Mouse (Mus musculus): Measurements from ENCODE around the gene Rassf5. TPM values are rescaled to one million over a fixed set of nuclear protein-coding genes. Genes with fewer than 3 reads are reported as not detected.
A peak's percentile ranks its signal among the peaks of the same experiment; 100 is the strongest.

The Rassf5 gene
- polyA plus RNA-seq, 1 experiment from 2014 or later = 1.9 TPM

DNA sequence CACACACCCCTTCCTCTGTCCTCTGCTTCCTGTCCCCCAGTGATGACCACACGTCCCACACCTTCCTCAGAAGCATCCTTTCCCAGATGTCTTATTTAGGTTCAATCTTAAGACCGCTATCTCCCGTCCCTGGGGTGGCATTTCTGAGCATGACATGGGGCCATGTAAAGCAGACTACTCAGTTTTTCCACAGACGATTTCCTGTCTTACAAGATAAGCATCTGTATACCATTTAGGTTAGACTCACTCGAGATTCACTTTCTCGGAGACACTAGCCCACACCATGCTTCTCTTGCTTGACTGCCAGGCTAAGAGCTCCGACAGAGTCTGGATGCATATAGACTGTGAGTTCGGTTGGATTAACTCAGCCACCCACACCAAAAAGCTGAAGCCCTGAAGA, 40.6 kb downstream of the Rassf5 start:
- Histone ChIP-seq H3K9ac (no peak overlapping the region), H3K4me3 (no peak overlapping the region), H3K4me2 (replicated peaks) (no peak overlapping the region), H3K36me3 (no peaks in the 10 kb centered on the region), H3K9me3 (no peaks in the 10 kb centered on the region), H3K4me1 (peaks cover 22% of the 10 kb centered on the region), H3K27ac (no peak overlapping the region), H3K27me3 (0 out of 2 replicates have a peak, but pooled peaks cover 4% of the 10 kb centered on the region)
- WGBS = 77% methylated on average over 8 of the region's 8 CpGs
- ATAC-seq (ENCODE audit: low FRiP score, low read depth) = no peak

DNA sequence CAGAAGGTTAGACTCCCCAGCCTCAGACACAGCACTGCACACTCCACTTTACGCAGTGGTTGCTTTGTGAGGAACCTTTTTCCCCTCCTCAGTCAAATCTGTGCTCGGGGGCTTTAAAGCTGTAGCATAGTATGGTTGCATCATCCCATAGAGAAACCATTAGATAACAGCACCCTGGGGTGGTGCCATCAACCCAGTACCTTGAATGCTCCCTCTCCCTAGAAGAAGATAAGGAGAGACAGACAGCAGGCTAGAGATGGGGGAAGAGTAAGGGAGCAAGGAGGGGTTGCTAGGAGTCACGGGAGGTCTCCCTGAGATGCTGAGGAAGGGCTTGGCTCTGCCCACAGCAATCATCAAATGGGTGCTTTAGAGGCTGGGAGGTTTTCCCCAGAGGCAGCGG, 43.7 kb downstream of the Rassf5 start:
- 0 out of 2 replicates have a peak, but pooled peaks cover 4% of the 10 kb centered on the region for H3K27me3 ChIP-seq
- no peak overlapping the region for H3K9ac ChIP-seq
- H3K4me1 ChIP-seq = peaks cover 32% of the 10 kb centered on the region
- no peaks in the 10 kb centered on the region for H3K9me3 ChIP-seq
- no peak overlapping the region for H3K27ac ChIP-seq
- H3K36me3 ChIP-seq = no peaks in the 10 kb centered on the region
- H3K4me3 ChIP-seq = no peak overlapping the region
- no peak overlapping the region for H3K4me2 ChIP-seq (replicated peaks)
- ATAC-seq (ENCODE audit: low FRiP score, low read depth) = no peak
- WGBS = 85% methylated on average over 4 of the region's 4 CpGs

DNA sequence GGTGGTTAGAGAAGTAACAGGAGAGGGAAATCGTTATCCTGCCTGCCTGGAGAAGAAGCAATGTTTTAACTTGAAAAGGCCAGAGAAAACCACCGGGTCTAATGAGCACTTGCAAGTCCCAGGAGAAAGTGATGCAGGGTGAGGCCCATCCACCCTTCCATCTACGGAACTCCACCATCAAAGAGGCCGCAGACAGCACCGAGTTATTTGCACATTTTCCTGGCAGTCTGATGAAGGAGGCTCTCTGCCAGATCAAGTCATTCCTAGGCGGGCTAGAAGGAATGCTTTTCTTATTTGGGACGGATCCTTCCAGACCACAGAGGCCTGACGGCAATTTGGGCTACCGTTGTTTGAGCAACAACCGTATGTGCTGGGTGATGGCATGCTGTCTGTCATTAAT, 44.5 kb downstream of the Rassf5 start:
- Histone ChIP-seq H3K4me3 (no peak overlapping the region), H3K4me2 (replicated peaks) (no peak overlapping the region), H3K36me3 (no peaks in the 10 kb centered on the region), H3K9ac (no peak overlapping the region), H3K27ac (no peak overlapping the region), H3K27me3 (0 out of 2 replicates have a peak, but pooled peaks cover 4% of the 10 kb centered on the region), H3K9me3 (no peaks in the 10 kb centered on the region), H3K4me1 (peaks cover 32% of the 10 kb centered on the region)
- 50% methylated on average over 10 of the region's 10 CpGs for WGBS
- no peak for ATAC-seq (ENCODE audit: low FRiP score, low read depth)

DNA sequence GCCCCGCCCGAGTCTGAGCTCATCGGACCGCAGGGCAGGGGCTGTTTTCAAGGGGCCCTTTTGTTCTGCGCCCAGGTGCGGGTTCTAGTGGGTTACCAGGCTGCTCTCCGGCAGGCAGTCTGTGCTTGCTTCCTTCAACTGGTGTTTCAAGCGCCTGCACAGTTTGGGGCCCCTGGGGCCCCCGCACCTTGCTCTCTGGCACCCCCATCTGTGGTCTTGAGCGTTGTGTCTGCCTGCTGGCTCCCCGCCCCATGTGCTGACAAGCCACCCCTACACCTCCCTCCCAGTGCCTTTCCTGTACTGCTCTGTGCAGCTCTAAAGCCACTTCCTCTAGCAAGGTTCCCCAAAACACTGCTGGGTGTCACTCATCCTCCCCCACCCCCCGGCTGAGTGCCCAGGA, 45.1 kb downstream of the Rassf5 start:
- Histone ChIP-seq H3K27me3 (0 out of 2 replicates have a peak, but pooled peaks cover 4% of the 10 kb centered on the region), H3K4me1 (peaks cover 32% of the 10 kb centered on the region), H3K9me3 (no peaks in the 10 kb centered on the region), H3K36me3 (no peaks in the 10 kb centered on the region), H3K9ac (no peak overlapping the region), H3K4me2 (replicated peaks) (no peak overlapping the region), H3K4me3 (no peak overlapping the region), H3K27ac (no peak overlapping the region)
- ATAC-seq (ENCODE audit: low FRiP score, low read depth) = no peak
- 59% methylated on average over 12 of the region's 12 CpGs for WGBS

DNA sequence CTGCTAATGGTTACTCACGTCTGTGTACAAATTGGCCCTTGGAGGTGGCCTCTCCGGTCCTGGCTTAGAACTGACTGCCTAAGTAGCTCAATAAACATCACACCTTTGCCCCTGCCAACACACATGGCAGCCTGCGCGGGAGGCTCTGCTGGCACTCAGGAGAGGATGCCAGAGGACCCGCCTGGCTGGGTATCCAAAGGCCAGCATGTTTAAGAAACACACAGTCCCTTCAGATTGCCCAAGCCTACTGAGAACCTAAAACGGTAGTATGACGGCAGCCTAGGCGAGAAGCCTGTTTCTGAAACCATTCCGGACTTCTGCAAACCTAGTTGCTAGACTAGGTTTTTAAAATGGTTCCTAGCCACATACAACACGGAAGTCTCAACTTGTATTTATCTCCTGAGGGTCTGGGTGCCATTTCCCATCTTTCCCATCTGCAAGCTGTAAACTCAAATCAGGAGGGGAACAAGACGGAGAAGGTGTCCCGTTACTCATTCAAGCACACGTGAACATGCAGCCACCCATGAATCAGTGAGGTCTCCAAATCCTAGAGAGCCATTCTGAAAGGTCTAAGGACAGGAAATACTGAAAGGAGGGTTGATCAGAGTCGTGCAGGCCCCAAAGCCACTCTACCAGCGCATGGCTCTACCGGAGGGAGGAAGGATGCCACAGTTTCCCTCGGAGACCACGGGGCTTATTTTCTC, 45.8 kb downstream of the Rassf5 start:
- no peak overlapping the region for H3K9ac ChIP-seq
- ATAC-seq (ENCODE audit: low FRiP score, low read depth) = no peak
- WGBS = 53% methylated on average over 18 of the region's 18 CpGs

DNA sequence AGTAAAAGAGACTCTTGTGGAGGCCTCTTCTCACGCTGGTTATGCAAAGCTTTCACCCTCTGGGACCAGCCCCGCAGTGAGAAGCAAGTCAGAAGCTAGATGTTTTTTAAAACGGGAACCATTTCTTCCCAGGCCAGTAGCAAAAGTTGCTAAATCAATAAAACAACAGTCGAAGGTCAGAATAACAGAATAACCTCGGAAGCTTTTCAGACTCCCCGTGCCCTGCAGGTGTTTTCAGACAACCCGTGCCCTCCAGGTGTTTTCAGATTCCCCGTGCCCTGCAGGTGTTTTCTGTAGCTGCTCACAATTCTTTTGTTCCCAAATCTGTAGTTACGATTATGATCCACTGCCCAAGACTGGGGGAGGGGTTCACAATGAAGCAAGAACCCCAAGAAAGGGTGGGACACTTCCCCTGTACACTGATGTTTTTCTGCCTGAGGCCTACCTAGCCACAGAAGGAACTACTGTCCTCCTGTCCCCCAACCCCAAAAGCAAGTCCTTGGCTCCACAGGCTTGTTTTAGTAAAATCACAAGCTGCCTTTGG, 46.6 kb downstream of the Rassf5 start:
- no peaks in the 10 kb centered on the region for H3K9me3 ChIP-seq
- H3K4me2 ChIP-seq (replicated peaks) = peak overlapping the region; percentile 5; the same call in 1 of the 2 replicates
- ATAC-seq (ENCODE audit: low FRiP score, low read depth) = no peak
- H3K36me3 ChIP-seq = no peaks in the 10 kb centered on the region
- no peak overlapping the region for H3K4me3 ChIP-seq
- 51% methylated on average over 9 of the region's 9 CpGs for WGBS
- H3K9ac ChIP-seq = no peak overlapping the region
- no peak overlapping the region for H3K27ac ChIP-seq
- H3K27me3 ChIP-seq = 0 out of 2 replicates have a peak, but pooled peaks cover 4% of the 10 kb centered on the region
- H3K4me1 ChIP-seq = peaks cover 32% of the 10 kb centered on the region

More for the DNA sequence above, 45.8 kb downstream of the Rassf5 start:
- Histone ChIP-seq H3K36me3 (no peaks in the 10 kb centered on the region), H3K4me2 (replicated peaks) (peak overlapping the region; percentile 5; the same call in 1 of the 2 replicates), H3K27me3 (0 out of 2 replicates have a peak, but pooled peaks cover 4% of the 10 kb centered on the region), H3K4me1 (peaks cover 32% of the 10 kb centered on the region), H3K4me3 (no peak overlapping the region), H3K27ac (no peak overlapping the region), H3K9me3 (no peaks in the 10 kb centered on the region)

DNA sequence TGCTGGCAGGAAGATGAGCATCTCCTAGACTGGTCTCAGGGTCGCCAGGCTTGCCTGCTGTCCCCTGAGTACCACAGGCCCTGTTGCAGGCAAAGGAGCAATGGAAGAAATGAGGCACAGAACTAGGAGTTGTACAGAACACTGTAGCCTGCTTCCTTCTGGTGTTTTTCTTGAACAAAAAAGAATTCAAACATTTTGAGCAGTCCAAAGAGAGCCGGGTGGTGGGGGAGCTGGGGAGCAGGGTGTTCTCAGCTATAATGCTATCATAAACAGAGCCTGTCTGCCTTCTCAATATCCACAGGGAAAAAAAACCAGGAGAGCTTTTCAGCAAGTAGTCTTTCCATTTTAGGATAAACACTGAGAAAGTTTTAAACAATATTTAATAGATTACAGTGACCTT, 49.0 kb downstream of the Rassf5 start:
- H3K27ac ChIP-seq = no peak overlapping the region
- no peaks in the 10 kb centered on the region for H3K36me3 ChIP-seq
- no peaks in the 10 kb centered on the region for H3K9me3 ChIP-seq
- H3K27me3 ChIP-seq = 0 out of 2 replicates have a peak, but pooled peaks cover 3% of the 10 kb centered on the region
- 59% methylated on average over 2 of the region's 2 CpGs for WGBS
- no peak overlapping the region for H3K4me2 ChIP-seq (replicated peaks)
- peaks cover 31% of the 10 kb centered on the region for H3K4me1 ChIP-seq
- no peak for ATAC-seq (ENCODE audit: low FRiP score, low read depth)
- no peak overlapping the region for H3K9ac ChIP-seq
- no peak overlapping the region for H3K4me3 ChIP-seq

DNA sequence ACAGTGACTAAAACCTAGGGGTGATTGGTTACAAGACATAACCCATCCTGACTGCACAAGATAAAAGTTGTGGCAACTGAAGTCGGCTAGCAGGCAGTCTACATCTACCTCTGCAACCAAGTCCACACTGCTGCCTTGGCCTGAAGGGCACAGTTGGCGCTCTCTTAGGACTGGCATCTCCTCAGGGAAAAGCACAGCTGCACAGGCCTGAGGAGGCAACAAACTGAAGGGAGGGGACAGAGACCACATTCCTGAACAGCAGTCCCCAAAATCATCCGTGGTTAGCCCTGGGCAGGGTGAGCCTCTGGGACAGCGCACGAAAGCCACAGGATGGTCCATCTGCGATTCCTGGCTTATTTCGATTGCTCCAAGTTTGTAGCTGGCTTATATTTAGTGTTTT, 49.4 kb downstream of the Rassf5 start:
- no peaks in the 10 kb centered on the region for H3K27me3 ChIP-seq
- 82% methylated on average over 7 of the region's 7 CpGs for WGBS
- no peaks in the 10 kb centered on the region for H3K36me3 ChIP-seq

DNA sequence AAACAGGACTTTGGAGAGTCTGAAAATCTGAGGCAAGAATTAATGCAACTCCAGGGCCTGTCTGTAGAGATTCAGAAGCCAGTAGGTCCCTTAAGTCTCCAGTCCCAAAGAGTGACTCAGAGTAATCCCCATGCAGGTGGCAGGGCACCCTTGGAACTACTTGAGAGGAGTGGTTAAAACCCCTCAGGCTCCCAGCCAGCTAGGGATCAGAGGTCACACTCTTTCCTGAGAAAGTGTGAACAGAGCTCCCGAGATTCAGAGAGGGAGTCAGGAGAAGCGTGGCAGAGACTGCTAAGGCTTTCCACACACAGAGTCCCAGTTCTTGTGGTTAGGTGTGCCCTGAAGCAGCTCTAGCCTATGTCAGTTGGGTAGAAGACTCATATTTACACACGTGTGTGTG, 51.3 kb downstream of the Rassf5 start:
- H3K36me3 ChIP-seq = no peaks in the 10 kb centered on the region
- H3K4me3 ChIP-seq = no peak overlapping the region
- H3K4me2 ChIP-seq (replicated peaks) = no peak overlapping the region
- 40% methylated on average over 3 of the region's 3 CpGs for WGBS
- H3K9ac ChIP-seq = no peak overlapping the region
- H3K27ac ChIP-seq = no peak overlapping the region
- H3K4me1 ChIP-seq = peaks cover 7% of the 10 kb centered on the region
- H3K27me3 ChIP-seq = no peaks in the 10 kb centered on the region
- no peak for ATAC-seq (ENCODE audit: low FRiP score, low read depth)
- H3K9me3 ChIP-seq = no peaks in the 10 kb centered on the region

More for the DNA sequence above, 49.4 kb downstream of the Rassf5 start:
- no peak overlapping the region for H3K4me3 ChIP-seq
- H3K4me1 ChIP-seq = peaks cover 26% of the 10 kb centered on the region
- H3K4me2 ChIP-seq (replicated peaks) = no peak overlapping the region
- no peak overlapping the region for H3K27ac ChIP-seq
- ATAC-seq (ENCODE audit: low FRiP score, low read depth) = no peak
- no peaks in the 10 kb centered on the region for H3K9me3 ChIP-seq
- H3K9ac ChIP-seq = no peak overlapping the region

DNA sequence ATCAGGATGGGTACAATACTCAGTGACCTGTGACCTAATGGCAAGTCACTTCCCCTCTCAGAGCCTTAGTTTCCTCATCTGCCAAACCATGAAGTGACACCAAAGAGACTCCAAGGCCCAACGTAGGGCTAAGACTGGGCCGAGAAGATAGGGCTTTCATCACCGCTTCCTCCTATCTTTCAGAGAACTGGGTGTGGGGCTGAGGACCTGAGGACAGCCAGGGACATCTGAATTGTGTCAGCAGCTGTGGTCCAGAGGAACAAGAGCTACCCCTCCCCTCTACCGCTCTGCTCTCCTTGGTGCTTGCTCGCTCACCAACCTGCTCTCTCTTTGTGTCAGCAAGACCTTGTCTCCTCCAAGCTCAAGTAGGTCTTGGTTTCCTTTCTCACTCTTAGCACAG, 56.4 kb downstream of the Rassf5 start:
- Histone ChIP-seq H3K9me3 (no peaks in the 10 kb centered on the region), H3K27ac (no peak overlapping the region), H3K36me3 (no peaks in the 10 kb centered on the region), H3K27me3 (no peaks in the 10 kb centered on the region), H3K9ac (no peak overlapping the region), H3K4me1 (peaks cover 12% of the 10 kb centered on the region), H3K4me3 (no peak overlapping the region), H3K4me2 (replicated peaks) (no peak overlapping the region)
- ATAC-seq (ENCODE audit: low FRiP score, low read depth) = no peak
- 91% methylated on average over 5 of the region's 5 CpGs for WGBS

DNA sequence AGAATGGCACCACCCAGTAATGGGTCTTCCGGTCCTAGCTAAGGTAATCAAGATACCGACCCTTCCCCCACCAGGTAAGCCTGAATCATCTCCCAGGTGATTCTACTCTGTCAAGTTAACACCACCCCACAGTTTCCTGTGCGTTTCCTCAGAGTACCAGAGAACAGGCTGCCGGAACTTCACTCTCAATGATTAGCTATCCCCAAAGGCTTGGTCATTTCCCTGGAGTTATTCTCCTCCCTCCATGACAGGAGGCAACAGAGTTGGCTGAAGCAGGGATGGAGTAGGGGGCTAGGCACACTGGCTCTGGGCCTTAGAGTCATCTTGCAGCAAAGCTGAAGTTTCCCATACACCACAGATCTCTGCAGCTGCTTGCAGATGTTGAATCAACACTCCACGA, 57.2 kb downstream of the Rassf5 start:
- H3K9ac ChIP-seq = no peak overlapping the region
- peaks cover 12% of the 10 kb centered on the region for H3K4me1 ChIP-seq
- H3K27me3 ChIP-seq = no peaks in the 10 kb centered on the region
- no peak for ATAC-seq (ENCODE audit: low FRiP score, low read depth)
- no peaks in the 10 kb centered on the region for H3K36me3 ChIP-seq
- H3K9me3 ChIP-seq = no peaks in the 10 kb centered on the region
- H3K4me2 ChIP-seq (replicated peaks) = no peak overlapping the region
- H3K27ac ChIP-seq = no peak overlapping the region
- no peak overlapping the region for H3K4me3 ChIP-seq
- WGBS = 86% methylated on average over 5 of the region's 5 CpGs

DNA sequence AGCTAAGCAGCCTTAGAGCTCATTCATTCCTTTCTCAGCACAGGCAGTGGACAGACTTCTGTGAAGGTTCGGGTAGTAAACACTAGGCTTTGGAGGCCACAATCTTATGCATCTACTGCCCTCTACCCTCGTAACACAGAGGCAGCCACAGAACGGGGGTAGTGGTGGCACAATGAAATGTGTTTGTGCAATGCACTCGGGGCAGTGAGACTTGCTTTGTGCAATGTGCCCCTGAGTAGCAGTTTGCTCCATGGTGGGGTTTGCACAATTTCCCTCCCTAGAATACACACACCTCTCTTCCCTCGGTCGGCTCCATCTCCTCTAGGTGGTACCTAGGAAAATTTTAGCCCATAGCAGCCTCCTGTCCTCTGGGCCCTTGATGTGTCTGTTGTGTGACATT, 58.1 kb downstream of the Rassf5 start:
- Histone ChIP-seq H3K4me2 (replicated peaks) (no peak overlapping the region), H3K4me3 (no peak overlapping the region), H3K36me3 (no peaks in the 10 kb centered on the region), H3K4me1 (peaks cover 12% of the 10 kb centered on the region), H3K9ac (no peak overlapping the region), H3K27ac (no peak overlapping the region), H3K9me3 (no peaks in the 10 kb centered on the region), H3K27me3 (no peaks in the 10 kb centered on the region)
- WGBS = 72% methylated on average over 6 of the region's 6 CpGs
- ATAC-seq (ENCODE audit: low FRiP score, low read depth) = no peak
